Mouse (Mus musculus) activated CD4-positive, CD25-positive, alpha-beta regulatory T cell, adult 9 weeks (primary cell): ENCODE data around the gene Kbtbd13. TPM values are rescaled to one million over a fixed set of nuclear protein-coding genes. Genes with fewer than 3 reads are reported as not detected.

Experiments
- polyA plus RNA-seq: library from polyadenylated mRNA; unstranded; fragments of 100-300 nt; shearing (Covaris generic); gene quantifications from one replicate; pipeline ENCODE4 v1.2.1, GENCODE M21; 2017

Gene Kbtbd13
- polyA plus RNA-seq = not detected

GRCm38 (mm10) chr9:65391613-65391964, at the start of gene Kbtbd13:
Gene Kbtbd13, minus strand, starts transcription at chr9:65391652.

GRCm38 (mm10) chr9:65435671-65436301, 44.3 kb upstream of the Kbtbd13 start, which contains the start of gene Mtfmt:
Gene Mtfmt, plus strand, starts transcription at chr9:65435782.

DNA sequence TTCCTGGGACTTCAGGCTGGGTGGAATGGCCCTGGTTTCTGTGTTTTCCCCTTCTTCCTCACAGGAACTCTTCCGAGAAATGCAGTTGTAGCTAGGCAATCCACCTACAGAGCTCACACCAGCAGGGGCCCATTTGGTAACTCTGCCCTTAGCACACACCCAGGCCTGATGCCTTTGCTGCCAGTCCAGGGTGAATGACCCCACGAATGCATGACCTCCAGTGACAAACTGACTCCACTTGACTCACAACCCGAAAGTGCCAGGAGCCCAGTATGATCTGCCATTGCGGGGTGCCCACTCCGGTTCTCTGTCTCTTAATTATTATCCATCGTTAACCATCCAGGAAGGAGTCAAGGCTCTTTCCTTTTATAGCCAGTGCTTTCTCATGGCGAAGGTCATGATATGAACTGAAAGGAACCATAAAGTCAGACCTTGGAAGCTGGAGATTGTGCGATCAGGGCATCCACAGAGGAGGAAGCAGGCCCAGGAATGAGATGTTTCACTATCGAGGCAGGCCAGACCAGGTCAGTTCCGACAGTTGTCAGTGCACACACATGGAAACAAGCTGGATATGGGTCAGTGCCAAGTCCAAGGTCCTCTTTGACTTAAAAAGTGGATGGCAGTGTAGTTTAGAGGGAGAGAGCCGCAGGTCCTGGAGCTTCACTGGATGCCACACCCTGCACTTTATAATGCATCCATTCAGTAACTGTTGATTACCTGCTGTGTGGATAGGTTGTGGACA, 31.5 kb upstream of the Kbtbd13 start, which contains the start of gene Slc51b:
Slc51b (minus strand) TSS at position 196 of the 742 bp plus-strand sequence.

GRCm38 (mm10) chr9:65398279-65398678, 6.8 kb upstream of the Kbtbd13 start, which contains the start of gene Rasl12:
Gene Rasl12, plus strand, starts transcription at chr9:65398506.

GRCm38 (mm10) chr9:65360641-65361448, 30.6 kb downstream of the Kbtbd13 start, which contains the start of gene Ubap1l:
Gene Ubap1l, plus strand, starts transcription at chr9:65361041.

GRCm38 (mm10) chr9:65345854-65346475, 45.5 kb downstream of the Kbtbd13 start, which contains the start of gene Pdcd7:
Gene Pdcd7, plus strand, starts transcription at chr9:65346104.

Other genes starting within 250 kb of the Kbtbd13 start
- gene Parp16, start 196.3 kb downstream of the Kbtbd13 start, polyA plus RNA-seq = 7.2 TPM
- gene Cilp, start 126.5 kb downstream of the Kbtbd13 start, polyA plus RNA-seq = not detected
- gene Clpx, start 97.4 kb downstream of the Kbtbd13 start, polyA plus RNA-seq = 50.9 TPM
- 3.6 TPM for gene Pdcd7, start 45.5 kb downstream of the Kbtbd13 start, polyA plus RNA-seq
- gene Ubap1l, start 30.6 kb downstream of the Kbtbd13 start, polyA plus RNA-seq = not detected
- not detected for gene Rasl12, start 6.9 kb upstream of the Kbtbd13 start, polyA plus RNA-seq
- not detected for gene Slc51b, start 31.3 kb upstream of the Kbtbd13 start, polyA plus RNA-seq
- 45.0 TPM for gene Mtfmt, start 44.1 kb upstream of the Kbtbd13 start, polyA plus RNA-seq
- 86.3 TPM for gene Spg21, start 69.3 kb upstream of the Kbtbd13 start, polyA plus RNA-seq
- gene Ankdd1a, start 128.5 kb upstream of the Kbtbd13 start, polyA plus RNA-seq = not detected
- 91.5 TPM for gene Plekho2, start 188.4 kb upstream of the Kbtbd13 start, polyA plus RNA-seq
- 0.35 TPM for gene Pif1, start 195.5 kb upstream of the Kbtbd13 start, polyA plus RNA-seq
- gene Rbpms2, start 238.0 kb upstream of the Kbtbd13 start, polyA plus RNA-seq = 0.95 TPM